Mouse (Mus musculus): ENCODE results near the gene Prg4.

- TF ChIP-seq GATA1 (IDR thresholded peaks at IDR 0.05; ENCODE audit: borderline replicate concordance, low read length), result no peak
- TF ChIP-seq CTCF (IDR thresholded peaks at IDR 0.05; ENCODE audit: low read depth, low read length), result no peak
- no peak for TF ChIP-seq TAL1 (conservative IDR thresholded peaks at IDR 0.05; ENCODE audit: low read depth, low read length)
- no peak for TF ChIP-seq POLR2AphosphoS5 (IDR thresholded peaks at IDR 0.05; ENCODE audit: insufficient replicate concordance, low read depth, low read length)
Observed at GRCm38 (mm10) chr1:150463691-150464090, 2.3 kb downstream of the Prg4 start.

Data from G1E (cell line).